20 mouse cellular contexts compared by ENCODE assay signal in genomic region chr1:139029521-139029920, GRCm38 (mm10).
DNase-seq lines count a peak whose midpoint lies in the region; ATAC-seq and TF ChIP-seq lines count a peak whose summit lies in the region.
"Had no signal": no experiment of that assay in that cellular context is flagged by ENCODE, and none has a peak within 500 bp of the region (broad histone marks: within the 10 kb centered on the region; RNA-seq: fewer than 3 reads in every experiment).

No protein-coding gene starts in this region.

- TF ChIP-seq CTCF in liver, adult 2 months (IDR thresholded peaks at IDR 0.05; ENCODE audit: low read depth, low read length), result no peak
- TF ChIP-seq CTCF in heart, postnatal 0 days (IDR thresholded peaks at IDR 0.05; ENCODE audit: low read depth), result no peak

- no peaks in the 10 kb centered on the region for H3K9me3 ChIP-seq in heart, embryonic 12.5 days (replicated peaks)
- no peaks in the 10 kb centered on the region for H3K9me3 ChIP-seq in heart, postnatal 0 days (replicated peaks; ENCODE audit: control insufficient read depth, low read length)
- H3K9me3 ChIP-seq: embryonic facial prominence, embryonic 15.5 days; hindbrain, embryonic 13.5 days; liver, embryonic 15.5 days; midbrain, embryonic 12.5 days had no signal

- H3K9ac ChIP-seq in liver, adult 2 months (ENCODE audit: low read depth, low read length), result no peak overlapping the region
- no peak overlapping the region for H3K9ac ChIP-seq in heart, embryonic 12.5 days
- H3K9ac ChIP-seq in heart, postnatal 0 days (replicated peaks; ENCODE audit: low read depth, low read length), result no peak overlapping the region
- H3K9ac ChIP-seq: embryonic facial prominence, embryonic 15.5 days; hindbrain, embryonic 13.5 days; liver, embryonic 15.5 days; midbrain, embryonic 12.5 days had no signal

- no peaks in the 10 kb centered on the region; the same call in 1 of the 2 replicates for H3K79me2 ChIP-seq in liver, adult 2 months (ENCODE audit: control insufficient read depth, insufficient read depth, low read length)

- no peaks in the 10 kb centered on the region for H3K4me1 ChIP-seq in liver, adult 2 months (ENCODE audit: control insufficient read depth, insufficient read depth, low read length)
- peaks cover 19% of the 10 kb centered on the region for H3K4me1 ChIP-seq in heart, embryonic 12.5 days (replicated peaks)
- H3K4me1 ChIP-seq in heart, postnatal 0 days (ENCODE audit: control insufficient read depth, insufficient read depth), result peaks cover 15% of the 10 kb centered on the region
- H3K4me1 ChIP-seq: embryonic facial prominence, embryonic 15.5 days; liver, embryonic 15.5 days had no signal

- DNase-seq in heart, adult 8-10 months (ENCODE audit: low spot score), result peak; percentile 20
- DNase-seq in heart, postnatal 4 days, result no peak
- peak; percentile 41 for DNase-seq in liver, adult 2 months (ENCODE audit: extremely low read depth, low read depth, low spot score)
- no peak for DNase-seq in liver
- peak; percentile 66 for DNase-seq in heart, postnatal 0 days (ENCODE audit: low spot score)
- no peak for DNase-seq in urinary bladder, postnatal 25 days (ENCODE audit: low spot score)
- DNase-seq: adrenal gland, postnatal 25 days; cerebellum, adult 9-10 months; kidney, adult 18-20 months; kidney, postnatal 25 days; layer of hippocampus, postnatal 36 days; lung, postnatal 10 days; retina, postnatal 1 day had no signal

- no peaks in the 10 kb centered on the region for H3K36me3 ChIP-seq in liver, adult 2 months (ENCODE audit: control insufficient read depth, insufficient read depth, low read length)
- no peaks in the 10 kb centered on the region for H3K36me3 ChIP-seq in heart, embryonic 12.5 days
- no peaks in the 10 kb centered on the region for H3K36me3 ChIP-seq in heart, postnatal 0 days (replicated peaks; ENCODE audit: control insufficient read depth, insufficient read depth, low read length)
- H3K36me3 ChIP-seq: embryonic facial prominence, embryonic 15.5 days; hindbrain, embryonic 13.5 days; liver, embryonic 15.5 days; midbrain, embryonic 12.5 days had no signal

- no peaks in the 10 kb centered on the region for H3K27me3 ChIP-seq in liver, adult 2 months (ENCODE audit: control insufficient read depth, insufficient read depth, low read length)
- H3K27me3 ChIP-seq in heart, embryonic 12.5 days (replicated peaks), result no peaks in the 10 kb centered on the region
- H3K27me3 ChIP-seq in heart, postnatal 0 days (ENCODE audit: control insufficient read depth, insufficient read depth, low read length), result no peaks in the 10 kb centered on the region
- H3K27me3 ChIP-seq: embryonic facial prominence, embryonic 15.5 days; hindbrain, embryonic 13.5 days; liver, embryonic 15.5 days; midbrain, embryonic 12.5 days had no signal

- no peak overlapping the region for H3K4me3 ChIP-seq in liver, adult 2 months (ENCODE audit: insufficient read depth, low read depth, low read length)
- H3K4me3 ChIP-seq in heart, embryonic 12.5 days, result no peak overlapping the region
- H3K4me3 ChIP-seq in heart, postnatal 0 days (ENCODE audit: low read depth, low read length), result no peak overlapping the region
- H3K4me3 ChIP-seq: embryonic facial prominence, embryonic 15.5 days; hindbrain, embryonic 13.5 days; liver, embryonic 15.5 days; midbrain, embryonic 12.5 days had no signal

- no peak overlapping the region for H3K4me2 ChIP-seq in heart, embryonic 12.5 days
- H3K4me2 ChIP-seq in heart, postnatal 0 days (ENCODE audit: low read depth, low read length), result no peak overlapping the region
- H3K4me2 ChIP-seq: embryonic facial prominence, embryonic 15.5 days; hindbrain, embryonic 13.5 days; liver, embryonic 15.5 days; midbrain, embryonic 12.5 days had no signal

- TF ChIP-seq POLR2A in liver, adult 2 months (IDR thresholded peaks at IDR 0.05; ENCODE audit: extremely low read depth, insufficient read depth, low read length), result no peak

- peak; percentile 57; the same call in 1 of the 2 replicates for ATAC-seq in heart, embryonic 12.5 days (ENCODE audit: insufficient number of reproducible peaks, low FRiP score)
- ATAC-seq in heart, postnatal 0 days (ENCODE audit: insufficient read depth, low read depth), result peak; percentile 88
- ATAC-seq: CD4-positive, CD25-positive, alpha-beta regulatory T cell, adult 4 months; forebrain, embryonic 14.5 days had no signal

- no peak overlapping the region for H3K27ac ChIP-seq in liver, adult 2 months (replicated peaks; ENCODE audit: insufficient read depth, low read depth, low read length)
- peak overlapping the region; percentile 40 for H3K27ac ChIP-seq in heart, embryonic 12.5 days (ENCODE audit: poor library complexity, severe bottlenecking)
- peak overlapping the region; percentile 80 for H3K27ac ChIP-seq in heart, postnatal 0 days (ENCODE audit: low read depth)
- H3K27ac ChIP-seq: embryonic facial prominence, embryonic 15.5 days; hindbrain, embryonic 13.5 days; liver, embryonic 15.5 days; midbrain, embryonic 12.5 days had no signal

- peak; percentile 52; the same call in 1 of the 2 replicates for TF ChIP-seq EP300 in heart, postnatal 0 days (IDR thresholded peaks at IDR 0.05; ENCODE audit: low read depth)

Comparison
In these comparisons a context has a peak if more than half of its experiments do, and no peak if none do; other contexts are left out.
1. DNase-seq: peak in heart, adult 8-10 months (single experiment), liver, adult 2 months (single experiment) and heart, postnatal 0 days (single experiment); none in heart, postnatal 4 days (single experiment), liver (single experiment) and urinary bladder, postnatal 25 days (single experiment).